Mouse (Mus musculus): ENCODE results near the gene Olfr1508.
"Not testable (repeated sequence)": the region's sequence is repeated elsewhere in the genome, so short reads cannot be mapped to it uniquely, and the experiment has no call there.

Gene Olfr1508

GRCm38 (mm10) chr14:52467395-52467794 is at the start of gene Olfr1508:
Olfr1508 (minus strand) TSS chr14:52467495.
- no peak for DNase-seq

- no peak for DNase-seq
Observed at GRCm38 (mm10) chr14:52495516-52495915, 28.2 kb upstream of the Olfr1508 start, which contains the start of gene Olfr1507. Olfr1507 (minus strand) TSS chr14:52495749.

DNA sequence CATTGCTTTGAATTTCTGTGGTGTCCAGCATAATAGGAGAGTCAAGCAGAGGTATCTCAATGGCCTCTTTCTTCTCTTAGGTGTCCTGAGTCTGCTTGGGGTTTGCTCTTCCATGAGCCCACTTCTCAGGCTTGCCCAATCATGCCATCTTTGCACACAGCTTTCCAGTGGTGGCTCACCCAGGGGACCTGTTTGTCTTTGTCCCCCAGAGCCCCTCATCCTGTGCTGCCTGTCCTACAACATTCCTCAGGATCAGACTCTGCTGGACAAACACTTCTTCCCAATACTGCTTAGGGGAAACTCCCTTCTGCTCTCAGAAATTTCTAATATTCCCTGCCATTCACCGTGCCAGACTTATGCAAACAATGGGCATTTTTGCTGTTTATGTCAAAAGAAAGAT is 1.6 kb downstream of the Olfr1508 start:
- no peak for DNase-seq

- DNase-seq = no peak
Observed at GRCm38 (mm10) chr14:52461928-52462327, 5.4 kb downstream of the Olfr1508 start.

GRCm38 (mm10) chr14:52451138-52451537 is 16.2 kb downstream of the Olfr1508 start:
- no peak for DNase-seq

DNA sequence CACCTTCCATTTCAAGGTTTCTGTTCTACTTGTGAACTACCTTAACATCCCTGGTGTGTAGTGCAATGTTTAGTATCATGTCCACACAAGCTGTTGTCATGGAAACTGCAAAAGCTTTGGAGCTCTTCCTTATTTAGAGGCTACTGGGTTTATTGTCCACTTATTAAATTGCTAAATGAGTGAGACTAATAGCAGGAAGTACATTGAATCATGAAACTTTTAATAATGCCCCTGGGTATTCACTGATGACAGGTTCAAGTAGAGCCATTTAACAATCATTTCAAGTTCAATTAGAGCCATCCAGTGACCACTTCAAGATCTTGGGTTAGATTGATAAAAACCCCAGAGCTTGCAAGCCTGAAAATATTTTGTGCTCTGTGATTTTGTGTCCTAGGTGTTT is 24.6 kb downstream of the Olfr1508 start, which contains the start of gene Olfr1509:
Gene Olfr1509 (plus strand): TSS at position 301 of the 400 bp plus-strand sequence.
- DNase-seq = no peak

DNA sequence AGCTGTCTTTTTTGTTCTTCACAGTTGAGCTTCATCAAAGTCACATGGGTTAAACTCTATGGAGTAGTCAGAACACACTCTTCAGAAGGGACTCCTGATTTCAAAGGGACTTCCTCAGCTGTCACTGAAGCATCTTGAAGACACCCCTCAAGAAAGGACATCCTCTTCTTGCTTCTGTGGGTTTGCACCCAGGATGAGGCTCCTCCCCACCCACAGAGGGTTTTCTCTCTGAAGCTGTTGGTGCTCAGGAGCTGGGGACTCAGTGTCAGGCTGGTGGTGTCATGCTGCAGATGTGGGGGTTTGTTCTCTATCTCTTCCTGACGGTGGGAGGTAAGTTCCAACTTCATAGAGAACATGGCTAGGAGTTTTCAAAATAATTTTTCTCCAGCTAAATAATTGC is 39.6 kb downstream of the Olfr1508 start:
- DNase-seq = no peak

GRCm38 (mm10) chr14:52414273-52414672 is 53.0 kb downstream of the Olfr1508 start, which contains the start of gene Olfr1510:
Olfr1510 (minus strand) TSS chr14:52414373.
- no peak for DNase-seq

DNA sequence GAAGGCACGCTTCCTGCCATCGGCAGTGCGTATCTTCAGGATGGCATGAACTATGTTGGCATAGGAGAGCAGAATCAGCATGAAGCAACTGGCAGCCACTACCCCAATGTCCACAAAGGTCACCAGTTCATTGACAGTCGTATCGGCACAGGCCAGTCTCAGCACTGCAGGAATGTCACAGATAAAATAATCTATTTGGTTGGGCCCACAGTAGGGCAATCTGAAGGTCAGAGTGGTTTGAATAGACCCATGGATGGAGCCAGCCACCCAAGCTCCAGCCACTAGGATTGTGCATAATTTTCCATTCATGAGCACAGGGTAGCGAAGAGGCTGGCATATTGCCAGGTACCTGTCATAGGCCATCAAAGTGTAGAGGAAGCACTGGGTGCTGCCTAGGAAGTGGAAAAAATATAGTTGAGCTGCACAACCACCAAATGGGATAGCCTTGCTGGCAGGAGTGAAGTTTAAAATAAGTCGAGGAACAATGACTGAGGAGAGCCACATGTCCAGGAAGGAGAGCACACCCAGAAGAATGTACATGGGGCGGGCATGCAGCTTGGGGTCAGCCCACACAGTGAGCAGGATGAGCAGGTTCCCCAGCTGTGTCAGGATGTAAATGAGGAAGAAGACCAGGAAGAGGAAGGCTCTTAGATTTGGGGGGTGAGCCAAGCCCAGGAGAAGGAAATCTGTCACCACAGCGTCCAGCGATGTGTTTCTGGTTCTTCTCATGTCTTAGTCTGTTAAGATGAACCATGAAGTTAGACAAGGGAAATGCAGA is 57.0 kb downstream of the Olfr1508 start:
- not testable (repeated sequence) for DNase-seq

Measured in right cerebral cortex, postnatal 14 days (tissue).